In the genomic region with DNA sequence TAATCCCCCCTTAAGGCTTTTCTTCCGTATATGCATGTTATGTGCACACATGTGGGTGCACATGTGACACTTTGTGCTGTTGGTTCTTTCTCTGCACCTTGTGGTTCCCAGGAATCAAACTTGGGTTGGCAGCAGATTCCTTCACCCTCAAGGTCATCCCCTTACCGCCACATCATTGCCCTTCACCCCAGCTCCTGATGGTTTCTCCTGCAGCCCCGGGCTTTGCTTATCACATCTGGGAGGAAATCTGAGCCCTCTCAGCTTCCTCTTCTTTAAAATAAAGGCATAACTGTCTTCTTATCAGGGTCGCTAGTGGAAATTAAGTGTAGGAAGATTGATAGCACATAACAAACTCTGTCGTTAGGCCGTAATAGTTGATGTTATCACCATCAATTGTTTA, we compare ENCODE assay signal across 16 mouse cellular contexts.
"Had no signal": no experiment of that assay in that cellular context is flagged by ENCODE, and none has a peak within 500 bp of the region (broad histone marks: within the 10 kb centered on the region; RNA-seq: fewer than 3 reads in every experiment).

No protein-coding gene starts in this region.

- H3K36me3 ChIP-seq: kidney, embryonic 15.5 days; limb, embryonic 12.5 days; liver, embryonic 13.5 days; lung, embryonic 15.5 days; midbrain, embryonic 13.5 days; neural tube, embryonic 15.5 days had no signal

- H3K9ac ChIP-seq: kidney, embryonic 15.5 days; limb, embryonic 12.5 days; liver, embryonic 13.5 days; liver, postnatal 0 days; lung, embryonic 15.5 days; midbrain, embryonic 13.5 days; neural tube, embryonic 15.5 days had no signal

- H3K9me3 ChIP-seq: kidney, embryonic 15.5 days; limb, embryonic 12.5 days; liver, embryonic 13.5 days; lung, embryonic 15.5 days; midbrain, embryonic 13.5 days; neural tube, embryonic 15.5 days had no signal

- DNase-seq: kidney, adult 2 months; kidney, postnatal 14 days; liver; liver, embryonic 13.5 days; liver, postnatal 0 days; lung, postnatal 14 days; right cerebral cortex, adult 18-20 months; right cerebral cortex, postnatal 25 days; spleen, adult 18-20 months; thymus, adult 18-20 months; thymus, postnatal 14 days had no signal

- H3K4me3 ChIP-seq: kidney, embryonic 15.5 days; limb, embryonic 12.5 days; liver, embryonic 13.5 days; lung, embryonic 15.5 days; midbrain, embryonic 13.5 days; neural tube, embryonic 15.5 days had no signal

- H3K27ac ChIP-seq: kidney, embryonic 15.5 days; limb, embryonic 12.5 days; liver, embryonic 13.5 days; lung, embryonic 15.5 days; midbrain, embryonic 13.5 days; neural tube, embryonic 15.5 days had no signal

- H3K27me3 ChIP-seq: kidney, embryonic 15.5 days; limb, embryonic 12.5 days; liver, embryonic 13.5 days; lung, embryonic 15.5 days; midbrain, embryonic 13.5 days; neural tube, embryonic 15.5 days had no signal
